Mouse (Mus musculus) kidney, postnatal 0 days (tissue): ENCODE results near the gene Lrrc32. TPM values are rescaled to one million over a fixed set of nuclear protein-coding genes. Genes with fewer than 3 reads are reported as not detected.

ENCODE experiments used
- ATAC-seq: fragments of 200-750 bp; cut with Nextera tagmentation; replicated peaks from 2 replicates; pipeline ENCODE4 v1.8.0; 2017; ENCODE audit warnings: low read depth, moderate number of reproducible peaks, moderate TSS enrichment, moderate library complexity; ENCODE audit not compliant: low FRiP score
- DNase-seq: peaks from one replicate; pipeline ENCODE4 v3.0.0-alpha.2; 2016; ENCODE audit warnings: low spot score
- H3K27ac ChIP-seq: fragments of 300-500 bp; sonication (generic); 2 replicates; pipeline ENCODE4 v1.5.1; 2014; ENCODE audit warnings: mild to moderate bottlenecking
- H3K27me3 ChIP-seq: fragments of 300-500 bp; sonication (generic); 2 replicates; pipeline ENCODE4 v1.6.1; 2014; ENCODE audit warnings: low read length, mixed read lengths; ENCODE audit not compliant: insufficient read depth
- H3K36me3 ChIP-seq: fragments of 300-500 bp; sonication (generic); 2 replicates; pipeline ENCODE4 v1.6.1; 2014; ENCODE audit warnings: low read length, mixed read lengths; ENCODE audit not compliant: insufficient read depth
- H3K4me1 ChIP-seq: fragments of 300-500 bp; sonication (generic); replicated peaks from 2 replicates; pipeline ENCODE4 v1.6.1; 2014; ENCODE audit warnings: antibody characterized with exemption, low read length, mixed read lengths; ENCODE audit not compliant: insufficient read depth
- H3K4me2 ChIP-seq: fragments of 300-500 bp; sonication (generic); 2 replicates; pipeline ENCODE4 v1.6.1; 2014; ENCODE audit warnings: mild to moderate bottlenecking, low read length, moderate library complexity, mixed read lengths
- H3K4me3 ChIP-seq: fragments of 300-500 bp; sonication (generic); replicated peaks from 2 replicates; pipeline ENCODE4 v1.5.1; 2014; ENCODE audit warnings: low read depth, low read length
- H3K9ac ChIP-seq: fragments of 300-500 bp; sonication (generic); 2 replicates; pipeline ENCODE4 v1.6.1; 2014; ENCODE audit warnings: low read depth, low read length
- H3K9me3 ChIP-seq: fragments of 300-500 bp; sonication (generic); replicated peaks from 2 replicates; pipeline ENCODE4 v1.6.1; 2016; ENCODE audit warnings: low read length, inconsistent platforms, mixed read lengths
- CTCF ChIP-seq: IDR thresholded peaks from 2 replicates; pipeline ENCODE4 v1.5.1; 2016; ENCODE audit warnings: antibody characterized with exemption, low read depth, mild to moderate bottlenecking, moderate library complexity
- WGBS: fragments of 180-500 bp; shearing (Covaris S2); extraction: QIAGEN DNeasy Blood & Tissue Kit; methylation state at CpG from one replicate; pipeline ENCODE4 v1.1.7; 2014; 5-methylcytosine and 5-hydroxymethylcytosine counted together
- polyA plus RNA-seq: library from polyadenylated mRNA; unstranded; fragments of >200 nt; fragmentation: Nextera tagmentation; extraction: Ambion mirVana; gene quantifications from 2 replicates; pipeline ENCODE4 v1.2.1, GENCODE M21; 2015

Gene Lrrc32
- polyA plus RNA-seq, 1 experiment from 2014 or later: 15.1 TPM

GRCm38 (mm10) chr7:98503951-98504647 lies 15.0 kb downstream of the Lrrc32 start:
- peaks cover 7% of the 10 kb centered on the region; the same call in 1 of the 2 replicates for H3K4me1 ChIP-seq
- H3K9ac ChIP-seq: no peak overlapping the region
- 58% methylated on average over 6 of the region's 6 CpGs for WGBS
- H3K4me2 ChIP-seq: no peak overlapping the region
- H3K9me3 ChIP-seq: no peaks in the 10 kb centered on the region
- H3K27me3 ChIP-seq: no peaks in the 10 kb centered on the region
- peak overlapping the region; percentile 82 for H3K27ac ChIP-seq
- peaks cover 9% of the 10 kb centered on the region; the same call in 1 of the 2 replicates for H3K36me3 ChIP-seq
- DNase-seq (peak; percentile 90), ATAC-seq (peak; percentile 76)
- no peak for TF ChIP-seq CTCF
- H3K4me3 ChIP-seq: no peak overlapping the region

GRCm38 (mm10) chr7:98504726-98505314 lies 15.7 kb downstream of the Lrrc32 start:
- no peaks in the 10 kb centered on the region for H3K9me3 ChIP-seq
- peaks cover 9% of the 10 kb centered on the region; the same call in 1 of the 2 replicates for H3K36me3 ChIP-seq
- H3K4me3 ChIP-seq: no peak overlapping the region
- TF ChIP-seq CTCF: 0 out of 2 replicates have a peak, but pooled peaks have one; percentile 23
- H3K27me3 ChIP-seq: no peaks in the 10 kb centered on the region
- H3K27ac ChIP-seq: peak overlapping the region; percentile 82
- H3K4me1 ChIP-seq: peaks cover 4% of the 10 kb centered on the region; the same call in 1 of the 2 replicates
- WGBS: 26% methylated on average over 5 of the region's 5 CpGs
- no peak overlapping the region for H3K4me2 ChIP-seq
- no peak overlapping the region for H3K9ac ChIP-seq
- ATAC-seq (no peak; the same call in 1 of the 2 replicates), DNase-seq (peak; percentile 84)

DNA sequence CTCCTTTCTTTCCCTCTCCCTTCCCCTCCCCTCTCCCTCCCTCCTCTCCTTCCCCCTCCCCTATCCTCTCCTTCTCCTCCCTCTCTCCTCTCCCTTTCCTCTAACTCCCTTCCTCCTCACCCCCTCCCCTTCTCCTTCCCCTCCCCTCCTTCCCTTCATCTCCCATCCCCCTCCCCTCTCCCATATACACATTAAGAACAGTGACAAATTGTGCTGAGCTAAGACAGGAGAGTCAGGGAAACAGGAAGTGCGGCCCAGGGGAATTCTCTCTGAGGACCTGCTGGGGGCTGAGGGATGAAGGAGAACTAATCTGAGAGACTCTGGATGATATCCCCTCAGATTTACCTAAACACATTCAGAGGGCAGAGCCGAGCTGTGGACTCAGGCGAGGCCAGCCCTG lies 16.6 kb downstream of the Lrrc32 start:
- WGBS: 43% methylated on average over 3 of the region's 3 CpGs
- Histone ChIP-seq H3K36me3 (peaks cover 9% of the 10 kb centered on the region; the same call in 1 of the 2 replicates), H3K27ac (peak overlapping the region; percentile 82; the same call in 1 of the 2 replicates), H3K4me3 (no peak overlapping the region), H3K9me3 (no peaks in the 10 kb centered on the region), H3K9ac (no peak overlapping the region), H3K27me3 (no peaks in the 10 kb centered on the region), H3K4me1 (no peaks in the 10 kb centered on the region; the same call in 1 of the 2 replicates), H3K4me2 (no peak overlapping the region)
- ATAC-seq (no peak), DNase-seq (no peak)
- TF ChIP-seq CTCF: no peak

GRCm38 (mm10) chr7:98510961-98511958 lies 22.2 kb downstream of the Lrrc32 start:
- DNase-seq (no peak), ATAC-seq (no peak)
- Histone ChIP-seq H3K4me3 (no peak overlapping the region), H3K4me1 (no peaks in the 10 kb centered on the region), H3K36me3 (no peaks in the 10 kb centered on the region), H3K9me3 (no peaks in the 10 kb centered on the region), H3K9ac (no peak overlapping the region), H3K27ac (peak overlapping the region; percentile 47; the same call in 1 of the 2 replicates), H3K4me2 (no peak overlapping the region), H3K27me3 (no peaks in the 10 kb centered on the region)
- TF ChIP-seq CTCF: no peak
- WGBS: 66% methylated on average over 15 of the region's 15 CpGs

GRCm38 (mm10) chr7:98513251-98513650 lies 24.2 kb downstream of the Lrrc32 start:
- no peak for ATAC-seq
- Histone ChIP-seq H3K27me3 (no peaks in the 10 kb centered on the region), H3K27ac (no peak overlapping the region), H3K9ac (no peak overlapping the region), H3K4me1 (no peaks in the 10 kb centered on the region), H3K36me3 (no peaks in the 10 kb centered on the region), H3K9me3 (no peaks in the 10 kb centered on the region), H3K4me2 (no peak overlapping the region), H3K4me3 (no peak overlapping the region)
- TF ChIP-seq CTCF: no peak
- no peak for DNase-seq
- 61% methylated on average over 3 of the region's 3 CpGs for WGBS

- ATAC-seq (no peak), DNase-seq (no peak)
- H3K27ac ChIP-seq: no peak overlapping the region; the same call in 1 of the 2 replicates
- H3K4me2 ChIP-seq: no peak overlapping the region
- 65% methylated on average over 5 of the region's 5 CpGs for WGBS
- 0 out of 2 replicates have a peak, but pooled peaks cover 15% of the 10 kb centered on the region for H3K4me1 ChIP-seq
- no peaks in the 10 kb centered on the region for H3K27me3 ChIP-seq
- no peaks in the 10 kb centered on the region for H3K36me3 ChIP-seq
- H3K9me3 ChIP-seq: no peaks in the 10 kb centered on the region
- H3K9ac ChIP-seq: no peak overlapping the region
- H3K4me3 ChIP-seq: no peak overlapping the region
- TF ChIP-seq CTCF: no peak
These were observed 33.5 kb downstream of the Lrrc32 start for GRCm38 (mm10) chr7:98522576-98522975.
